Mouse (Mus musculus): ENCODE measurements around the gene Dynlt1c. TPM values are rescaled to one million over a fixed set of nuclear protein-coding genes. Genes with fewer than 3 reads are reported as not detected.
"Not testable (repeated sequence)": the region's sequence is repeated elsewhere in the genome, so short reads cannot be mapped to it uniquely, and the experiment has no call there.

The Dynlt1c gene
- polyA plus RNA-seq, 1 experiment from 2014 or later = 25.8 TPM

- H3K4me2 ChIP-seq; H3K9ac ChIP-seq (ENCODE audit: low read depth, low read length); H3K27me3 ChIP-seq (ENCODE audit: control insufficient read depth, insufficient read depth, low read length); H3K27ac ChIP-seq (ENCODE audit: low read depth, low read length); H3K4me1 ChIP-seq (ENCODE audit: control insufficient read depth, insufficient read depth, low read length); ATAC-seq (replicated peaks; ENCODE audit: insufficient number of reproducible peaks, low FRiP score, low TSS enrichment); H3K9me3 ChIP-seq (replicated peaks; ENCODE audit: control insufficient read depth, low read length); H3K36me3 ChIP-seq (ENCODE audit: control insufficient read depth, insufficient read depth, low read length); H3K4me3 ChIP-seq (ENCODE audit: low read depth, low read length): not testable (repeated sequence)
- WGBS (ENCODE audit: insufficient replicate concordance) = 89% methylated on average over 4 of the region's 4 CpGs
Measured at GRCm38 (mm10) chr17:6630398-6630797, 28.9 kb downstream of the Dynlt1c start.

DNA sequence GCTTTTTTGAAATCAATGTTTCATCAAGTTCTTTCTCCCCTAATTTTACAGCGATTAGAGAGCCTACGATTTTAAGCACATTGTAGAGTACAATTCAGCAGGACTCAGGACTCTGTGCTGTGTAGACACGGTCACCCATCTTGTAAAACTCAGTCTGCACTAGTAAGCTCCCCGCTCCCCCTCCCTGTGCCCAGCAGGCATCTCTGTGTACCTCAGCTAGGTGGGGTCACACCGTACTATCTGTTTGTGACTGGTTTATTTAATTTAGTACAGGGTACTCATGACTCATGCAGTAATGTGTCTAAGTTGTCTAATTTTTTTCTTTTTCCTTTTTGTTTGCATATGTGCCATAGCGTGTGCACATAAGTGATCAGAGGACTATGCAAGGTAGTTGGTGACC lies 31.4 kb downstream of the Dynlt1c start:
- H3K9ac ChIP-seq (ENCODE audit: low read depth, low read length); H3K4me2 ChIP-seq; H3K4me1 ChIP-seq (ENCODE audit: control insufficient read depth, insufficient read depth, low read length); ATAC-seq (replicated peaks; ENCODE audit: insufficient number of reproducible peaks, low FRiP score, low TSS enrichment); H3K36me3 ChIP-seq (ENCODE audit: control insufficient read depth, insufficient read depth, low read length); H3K27ac ChIP-seq (ENCODE audit: low read depth, low read length); H3K27me3 ChIP-seq (ENCODE audit: control insufficient read depth, insufficient read depth, low read length); H3K4me3 ChIP-seq (ENCODE audit: low read depth, low read length); H3K9me3 ChIP-seq (replicated peaks; ENCODE audit: control insufficient read depth, low read length): not testable (repeated sequence)
- 92% methylated on average over 6 of the region's 6 CpGs for WGBS (ENCODE audit: insufficient replicate concordance)

- H3K4me1 ChIP-seq (ENCODE audit: control insufficient read depth, insufficient read depth, low read length); H3K27ac ChIP-seq (ENCODE audit: low read depth, low read length); H3K4me2 ChIP-seq; ATAC-seq (replicated peaks; ENCODE audit: insufficient number of reproducible peaks, low FRiP score, low TSS enrichment); H3K4me3 ChIP-seq (ENCODE audit: low read depth, low read length); H3K36me3 ChIP-seq (ENCODE audit: control insufficient read depth, insufficient read depth, low read length); H3K27me3 ChIP-seq (ENCODE audit: control insufficient read depth, insufficient read depth, low read length); H3K9me3 ChIP-seq (replicated peaks; ENCODE audit: control insufficient read depth, low read length); H3K9ac ChIP-seq (ENCODE audit: low read depth, low read length): not testable (repeated sequence)
- WGBS (ENCODE audit: insufficient replicate concordance) = 63% methylated on average over 1 of the region's 4 CpGs
Measured at GRCm38 (mm10) chr17:6635781-6636180, 34.3 kb downstream of the Dynlt1c start.

- Histone ChIP-seq H3K4me1 (ENCODE audit: control insufficient read depth, insufficient read depth, low read length) (no peaks in the 10 kb centered on the region), H3K4me3 (ENCODE audit: low read depth, low read length) (no peak overlapping the region), H3K27ac (ENCODE audit: low read depth, low read length) (no peak overlapping the region), H3K27me3 (ENCODE audit: control insufficient read depth, insufficient read depth, low read length) (no peaks in the 10 kb centered on the region), H3K9ac (ENCODE audit: low read depth, low read length) (no peak overlapping the region), H3K36me3 (ENCODE audit: control insufficient read depth, insufficient read depth, low read length) (no peaks in the 10 kb centered on the region), H3K9me3 (replicated peaks; ENCODE audit: control insufficient read depth, low read length) (no peaks in the 10 kb centered on the region), H3K4me2 (no peak overlapping the region)
- WGBS (ENCODE audit: insufficient replicate concordance) = 70% methylated on average over 5 of the region's 5 CpGs
- ATAC-seq (replicated peaks; ENCODE audit: insufficient number of reproducible peaks, low FRiP score, low TSS enrichment) = no peak
Measured at GRCm38 (mm10) chr17:6636861-6637260, 35.4 kb downstream of the Dynlt1c start.

GRCm38 (mm10) chr17:6637434-6637833 lies 36.0 kb downstream of the Dynlt1c start:
- H3K4me1 ChIP-seq (ENCODE audit: control insufficient read depth, insufficient read depth, low read length); H3K4me2 ChIP-seq; H3K27ac ChIP-seq (ENCODE audit: low read depth, low read length); H3K27me3 ChIP-seq (ENCODE audit: control insufficient read depth, insufficient read depth, low read length); ATAC-seq (replicated peaks; ENCODE audit: insufficient number of reproducible peaks, low FRiP score, low TSS enrichment); H3K4me3 ChIP-seq (ENCODE audit: low read depth, low read length); H3K36me3 ChIP-seq (ENCODE audit: control insufficient read depth, insufficient read depth, low read length); H3K9me3 ChIP-seq (replicated peaks; ENCODE audit: control insufficient read depth, low read length); H3K9ac ChIP-seq (ENCODE audit: low read depth, low read length): not testable (repeated sequence)
- WGBS (ENCODE audit: insufficient replicate concordance) = 93% methylated on average over 4 of the region's 4 CpGs

DNA sequence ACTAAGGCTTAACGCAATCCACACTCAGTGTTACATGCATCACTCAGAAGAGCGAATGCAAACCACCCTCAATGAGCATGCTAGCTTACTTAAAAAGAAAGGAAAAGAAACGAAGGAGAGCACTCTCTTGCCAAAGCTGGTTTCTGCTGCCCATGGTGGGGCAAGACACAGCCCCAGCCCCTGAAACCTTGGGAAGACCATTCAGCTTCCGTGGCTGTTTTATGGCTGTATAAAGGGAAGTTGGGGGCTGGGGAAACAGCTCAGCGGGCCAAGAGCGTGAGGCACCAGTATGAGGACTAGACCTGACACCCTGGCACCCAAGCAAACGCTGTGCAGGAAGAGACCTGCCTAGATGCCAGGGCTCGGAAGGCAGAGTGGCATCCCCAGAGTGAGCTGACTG lies 37.0 kb downstream of the Dynlt1c start:
- 83% methylated on average over 8 of the region's 8 CpGs for WGBS (ENCODE audit: insufficient replicate concordance)
- H3K4me2 ChIP-seq; H3K36me3 ChIP-seq (ENCODE audit: control insufficient read depth, insufficient read depth, low read length); H3K9ac ChIP-seq (ENCODE audit: low read depth, low read length); H3K4me1 ChIP-seq (ENCODE audit: control insufficient read depth, insufficient read depth, low read length); H3K27me3 ChIP-seq (ENCODE audit: control insufficient read depth, insufficient read depth, low read length); H3K9me3 ChIP-seq (replicated peaks; ENCODE audit: control insufficient read depth, low read length); H3K27ac ChIP-seq (ENCODE audit: low read depth, low read length); H3K4me3 ChIP-seq (ENCODE audit: low read depth, low read length); ATAC-seq (replicated peaks; ENCODE audit: insufficient number of reproducible peaks, low FRiP score, low TSS enrichment): not testable (repeated sequence)

- not testable (repeated sequence) for H3K27me3 ChIP-seq (ENCODE audit: control insufficient read depth, insufficient read depth, low read length); ATAC-seq (replicated peaks; ENCODE audit: insufficient number of reproducible peaks, low FRiP score, low TSS enrichment); H3K36me3 ChIP-seq (ENCODE audit: control insufficient read depth, insufficient read depth, low read length); H3K4me2 ChIP-seq; H3K4me3 ChIP-seq (ENCODE audit: low read depth, low read length); H3K9ac ChIP-seq (ENCODE audit: low read depth, low read length); H3K4me1 ChIP-seq (ENCODE audit: control insufficient read depth, insufficient read depth, low read length); H3K9me3 ChIP-seq (replicated peaks; ENCODE audit: control insufficient read depth, low read length); H3K27ac ChIP-seq (ENCODE audit: low read depth, low read length)
- 85% methylated on average over 16 of the region's 21 CpGs for WGBS (ENCODE audit: insufficient replicate concordance)
Measured at GRCm38 (mm10) chr17:6639486-6639885, 38.0 kb downstream of the Dynlt1c start.

GRCm38 (mm10) chr17:6640044-6640637 lies 38.7 kb downstream of the Dynlt1c start:
- H3K27me3 ChIP-seq (ENCODE audit: control insufficient read depth, insufficient read depth, low read length); H3K4me1 ChIP-seq (ENCODE audit: control insufficient read depth, insufficient read depth, low read length); H3K4me3 ChIP-seq (ENCODE audit: low read depth, low read length); H3K9me3 ChIP-seq (replicated peaks; ENCODE audit: control insufficient read depth, low read length); H3K4me2 ChIP-seq; H3K27ac ChIP-seq (ENCODE audit: low read depth, low read length); ATAC-seq (replicated peaks; ENCODE audit: insufficient number of reproducible peaks, low FRiP score, low TSS enrichment); H3K36me3 ChIP-seq (ENCODE audit: control insufficient read depth, insufficient read depth, low read length); H3K9ac ChIP-seq (ENCODE audit: low read depth, low read length): not testable (repeated sequence)
- WGBS (ENCODE audit: insufficient replicate concordance) = 86% methylated on average over 10 of the region's 10 CpGs

DNA sequence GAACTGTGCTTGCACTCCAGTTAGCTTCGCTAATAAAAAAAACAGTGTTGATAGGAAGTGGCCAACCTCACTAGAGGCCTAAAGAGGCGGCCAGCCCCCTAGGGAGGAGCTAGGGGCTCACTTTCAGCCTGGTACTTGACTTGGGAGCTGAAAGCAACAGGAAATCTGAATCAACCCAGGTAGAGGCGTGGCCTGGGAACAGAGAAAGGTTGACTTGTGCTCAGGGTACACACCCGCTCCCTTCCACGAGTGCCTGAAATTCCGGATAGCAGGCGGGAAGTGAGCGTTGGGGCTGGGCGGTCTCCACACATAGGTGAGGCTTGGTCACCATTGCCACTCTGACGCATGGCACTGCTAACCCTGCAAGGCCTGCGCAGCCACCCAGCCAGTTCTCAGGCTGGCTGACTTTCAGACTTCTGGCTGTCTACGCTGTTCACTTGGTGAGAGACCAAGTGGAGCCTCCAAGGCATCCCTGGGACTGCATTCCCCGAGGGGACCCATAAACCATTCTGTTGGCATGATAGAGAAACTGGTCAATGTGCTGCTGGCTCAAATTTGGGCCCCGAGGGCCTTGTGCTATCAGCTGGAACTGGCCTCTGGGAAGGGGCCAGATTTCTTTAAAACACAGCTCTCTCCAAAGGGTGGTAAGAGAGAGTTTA lies 39.4 kb downstream of the Dynlt1c start:
- not testable (repeated sequence) for H3K27me3 ChIP-seq (ENCODE audit: control insufficient read depth, insufficient read depth, low read length); H3K4me1 ChIP-seq (ENCODE audit: control insufficient read depth, insufficient read depth, low read length); H3K27ac ChIP-seq (ENCODE audit: low read depth, low read length); H3K4me3 ChIP-seq (ENCODE audit: low read depth, low read length); H3K9ac ChIP-seq (ENCODE audit: low read depth, low read length); H3K36me3 ChIP-seq (ENCODE audit: control insufficient read depth, insufficient read depth, low read length); ATAC-seq (replicated peaks; ENCODE audit: insufficient number of reproducible peaks, low FRiP score, low TSS enrichment); H3K9me3 ChIP-seq (replicated peaks; ENCODE audit: control insufficient read depth, low read length); H3K4me2 ChIP-seq
- WGBS (ENCODE audit: insufficient replicate concordance) = 73% methylated on average over 14 of the region's 14 CpGs
